Mouse (Mus musculus): Measurements from ENCODE around the gene Rbpj. TPM values are rescaled to one million over a fixed set of nuclear protein-coding genes. Genes with fewer than 3 reads are reported as not detected.

Rbpj gene
- 22.4 and 26.6 TPM in 2 replicates for total RNA-seq (2014; rRNA removed)
- polyA plus RNA-seq (2015; fragmentation: Nextera tagmentation; extraction: Ambion mirVana) = 16.7 and 17.6 TPM in 2 replicates

- no peak for TF ChIP-seq CTCF (IDR thresholded peaks at IDR 0.05; ENCODE audit: low read depth)
- no peaks in the 10 kb centered on the region for H3K36me3 ChIP-seq (ENCODE audit: insufficient read depth, low read length)
- H3K4me3 ChIP-seq (ENCODE audit: low read length) = no peak within 1 kb of the TSS
- H3K27ac ChIP-seq = no peak within 1 kb of the TSS
- H3K4me1 ChIP-seq (ENCODE audit: insufficient read depth, low read length) = no peaks in the 10 kb centered on the region
- no peaks in the 10 kb centered on the region for H3K9me3 ChIP-seq (ENCODE audit: low read length)
- H3K4me2 ChIP-seq (ENCODE audit: low read depth, low read length) = no peak within 1 kb of the TSS
- DNase-seq (ENCODE audit: low spot score) (no peak), ATAC-seq (no peak)
- no peaks in the 10 kb centered on the region for H3K27me3 ChIP-seq (ENCODE audit: insufficient read depth, low read length)
- WGBS = 95% methylated on average over 9 of the region's 9 CpGs
- no peak within 1 kb of the TSS for H3K9ac ChIP-seq (replicated peaks; ENCODE audit: low read length)
These were observed at the start of gene Rbpj for GRCm38 (mm10) chr5:53465883-53466282. TSS of gene Rbpj (plus strand) at chr5:53466152.

- no peak for ATAC-seq
- WGBS = 80% methylated on average over 1 of the region's 1 CpGs
- no peak for TF ChIP-seq CTCF (IDR thresholded peaks at IDR 0.05; ENCODE audit: low read depth)
These were observed 45.2 kb upstream of the Rbpj start for GRCm38 (mm10) chr5:53420777-53421176.

GRCm38 (mm10) chr5:53421291-53421690 is 44.7 kb upstream of the Rbpj start:
- Histone ChIP-seq H3K9ac (replicated peaks; ENCODE audit: low read length) (no peak overlapping the region), H3K27ac (no peak overlapping the region), H3K4me3 (ENCODE audit: low read length) (no peak overlapping the region), H3K4me2 (ENCODE audit: low read depth, low read length) (no peak overlapping the region), H3K4me1 (ENCODE audit: insufficient read depth, low read length) (no peaks in the 10 kb centered on the region), H3K9me3 (ENCODE audit: low read length) (no peaks in the 10 kb centered on the region), H3K27me3 (ENCODE audit: insufficient read depth, low read length) (no peaks in the 10 kb centered on the region), H3K36me3 (ENCODE audit: insufficient read depth, low read length) (no peaks in the 10 kb centered on the region)
- ATAC-seq (no peak), DNase-seq (ENCODE audit: low spot score) (no peak)
- TF ChIP-seq CTCF (IDR thresholded peaks at IDR 0.05; ENCODE audit: low read depth) = no peak
- 87% methylated on average over 4 of the region's 4 CpGs for WGBS

More at GRCm38 (mm10) chr5:53420777-53421176, 45.2 kb upstream of the Rbpj start:
- no peak overlapping the region for H3K27ac ChIP-seq
- H3K9me3 ChIP-seq (ENCODE audit: low read length) = no peaks in the 10 kb centered on the region
- DNase-seq (ENCODE audit: low spot score) = no peak
- no peak overlapping the region for H3K9ac ChIP-seq (replicated peaks; ENCODE audit: low read length)
- no peaks in the 10 kb centered on the region for H3K27me3 ChIP-seq (ENCODE audit: insufficient read depth, low read length)
- H3K4me1 ChIP-seq (ENCODE audit: insufficient read depth, low read length) = no peaks in the 10 kb centered on the region
- no peak overlapping the region for H3K4me3 ChIP-seq (ENCODE audit: low read length)
- no peaks in the 10 kb centered on the region for H3K36me3 ChIP-seq (ENCODE audit: insufficient read depth, low read length)
- H3K4me2 ChIP-seq (ENCODE audit: low read depth, low read length) = no peak overlapping the region

- Histone ChIP-seq H3K4me2 (ENCODE audit: low read depth, low read length) (no peak overlapping the region), H3K9me3 (ENCODE audit: low read length) (no peaks in the 10 kb centered on the region), H3K36me3 (ENCODE audit: insufficient read depth, low read length) (no peaks in the 10 kb centered on the region), H3K9ac (replicated peaks; ENCODE audit: low read length) (no peak overlapping the region), H3K27me3 (ENCODE audit: insufficient read depth, low read length) (no peaks in the 10 kb centered on the region), H3K4me1 (ENCODE audit: insufficient read depth, low read length) (no peaks in the 10 kb centered on the region), H3K4me3 (ENCODE audit: low read length) (no peak overlapping the region), H3K27ac (no peak overlapping the region)
- no peak for TF ChIP-seq CTCF (IDR thresholded peaks at IDR 0.05; ENCODE audit: low read depth)
- DNase-seq (ENCODE audit: low spot score) = peak; percentile 25
- no peak for ATAC-seq
- WGBS = 69% methylated on average over 4 of the region's 4 CpGs
These were observed 38.5 kb upstream of the Rbpj start for GRCm38 (mm10) chr5:53427411-53427810.

GRCm38 (mm10) chr5:53429683-53430477 is 36.1 kb upstream of the Rbpj start:
- H3K4me3 ChIP-seq (ENCODE audit: low read length) = no peak overlapping the region
- TF ChIP-seq CTCF (IDR thresholded peaks at IDR 0.05; ENCODE audit: low read depth) = no peak
- H3K27me3 ChIP-seq (ENCODE audit: insufficient read depth, low read length) = no peaks in the 10 kb centered on the region
- 79% methylated on average over 10 of the region's 10 CpGs for WGBS
- no peak overlapping the region for H3K27ac ChIP-seq
- no peaks in the 10 kb centered on the region for H3K36me3 ChIP-seq (ENCODE audit: insufficient read depth, low read length)
- H3K9me3 ChIP-seq (ENCODE audit: low read length) = no peaks in the 10 kb centered on the region
- H3K4me2 ChIP-seq (ENCODE audit: low read depth, low read length) = no peak overlapping the region
- no peak overlapping the region for H3K9ac ChIP-seq (replicated peaks; ENCODE audit: low read length)
- peak; percentile 16 for DNase-seq (ENCODE audit: low spot score)
- H3K4me1 ChIP-seq (ENCODE audit: insufficient read depth, low read length) = no peaks in the 10 kb centered on the region
- ATAC-seq = no peak

GRCm38 (mm10) chr5:53432451-53432850 is 33.5 kb upstream of the Rbpj start:
- Histone ChIP-seq H3K9ac (replicated peaks; ENCODE audit: low read length) (no peak overlapping the region), H3K9me3 (ENCODE audit: low read length) (no peaks in the 10 kb centered on the region), H3K27ac (no peak overlapping the region), H3K27me3 (ENCODE audit: insufficient read depth, low read length) (no peaks in the 10 kb centered on the region), H3K4me2 (ENCODE audit: low read depth, low read length) (no peak overlapping the region), H3K4me3 (ENCODE audit: low read length) (no peak overlapping the region), H3K36me3 (ENCODE audit: insufficient read depth, low read length) (no peaks in the 10 kb centered on the region), H3K4me1 (ENCODE audit: insufficient read depth, low read length) (no peaks in the 10 kb centered on the region)
- DNase-seq (ENCODE audit: low spot score) (no peak), ATAC-seq (no peak)
- TF ChIP-seq CTCF (IDR thresholded peaks at IDR 0.05; ENCODE audit: low read depth) = no peak
- WGBS = 77% methylated on average over 4 of the region's 4 CpGs

All from hindbrain, postnatal 0 days (tissue).